Mouse (Mus musculus) mouse embryonic stem cell (cell line): ENCODE measurements at regions not wholly inside any gene's neighbourhood (a gene's known extent, or its start where the extent isn't known, plus 50 kb on each side); places are given as distances from the start of the nearest gene placed in this dataset.

Experiments used
- in situ Hi-C, 2 experiments: fragments of 300-500 bp; cut with MboI; formaldehyde crosslinking; loops; 1 replicate in 1 of 2; 3 replicates in 1 of 2; pipeline ENCODE4 v1.14.3; 2019 to 2020; ENCODE audit warnings: low sequenced_read_pairs in 2 of 2, low pct_unique_long_range_greater_than_20kb in 1 of 2, mixed read lengths in 1 of 2; ENCODE audit not compliant: unreplicated experiment in 1 of 2

GRCm38 (mm10) chr2:169524429-169524828 is 63.1 kb downstream of the Gm11011 start:
- in situ Hi-C loops: no loop called here

- in situ Hi-C loops: no loop called here
These were observed 67.6 kb downstream of the Gm11011 start for GRCm38 (mm10) chr2:169519941-169520340.

- in situ Hi-C loops: no loop called here
These were observed 72.2 kb downstream of the Gm11011 start for GRCm38 (mm10) chr2:169515350-169515749.

- in situ Hi-C loops: no loop called here
These were observed 76.8 kb downstream of the Gm11011 start for GRCm38 (mm10) chr2:169510741-169511140.

- in situ Hi-C loops: no loop called here
These were observed 78.1 kb downstream of the Gm11011 start for GRCm38 (mm10) chr2:169509406-169509805.

GRCm38 (mm10) chr2:169504416-169505057 is 83.0 kb downstream of the Gm11011 start:
- in situ Hi-C loops: no loop called here

GRCm38 (mm10) chr2:169503598-169503958 is 84.0 kb downstream of the Gm11011 start:
- in situ Hi-C loops: no loop called here

GRCm38 (mm10) chr2:169502717-169503597 is 84.6 kb downstream of the Gm11011 start:
- in situ Hi-C loops: no loop called here

- in situ Hi-C loops: no loop called here
These were observed 85.7 kb downstream of the Gm11011 start for GRCm38 (mm10) chr2:169501736-169502340.

GRCm38 (mm10) chr2:169495368-169495767 is 92.2 kb downstream of the Gm11011 start:
- in situ Hi-C loops: no loop called here

- in situ Hi-C loops: no loop called here
These were observed 92.8 kb downstream of the Gm11011 start for GRCm38 (mm10) chr2:169494503-169495311.

- in situ Hi-C loops: no loop called here
These were observed 93.8 kb downstream of the Gm11011 start for GRCm38 (mm10) chr2:169493609-169494275.

- in situ Hi-C loops: no loop called here
These were observed 103.6 kb downstream of the Gm11011 start for GRCm38 (mm10) chr2:169483934-169484333.

GRCm38 (mm10) chr2:169481731-169482465 is 105.6 kb downstream of the Gm11011 start:
- in situ Hi-C loops: no loop called here

- in situ Hi-C loops: no loop called here
These were observed 113.0 kb downstream of the Gm11011 start for GRCm38 (mm10) chr2:169474418-169475112.

- in situ Hi-C loops: no loop called here
These were observed 118.0 kb downstream of the Gm11011 start for GRCm38 (mm10) chr2:169469538-169469937.

GRCm38 (mm10) chr2:169467621-169468020 is 119.9 kb downstream of the Gm11011 start:
- in situ Hi-C loops: no loop called here
